Mouse (Mus musculus) right cerebral cortex, adult 18-20 months (tissue): ENCODE data around the gene Afm.

ENCODE experiments used
- DNase-seq: peaks from one replicate; pipeline ENCODE4 v3.0.0; 2022; ENCODE audit warnings: mixed read lengths

The Afm gene

DNA sequence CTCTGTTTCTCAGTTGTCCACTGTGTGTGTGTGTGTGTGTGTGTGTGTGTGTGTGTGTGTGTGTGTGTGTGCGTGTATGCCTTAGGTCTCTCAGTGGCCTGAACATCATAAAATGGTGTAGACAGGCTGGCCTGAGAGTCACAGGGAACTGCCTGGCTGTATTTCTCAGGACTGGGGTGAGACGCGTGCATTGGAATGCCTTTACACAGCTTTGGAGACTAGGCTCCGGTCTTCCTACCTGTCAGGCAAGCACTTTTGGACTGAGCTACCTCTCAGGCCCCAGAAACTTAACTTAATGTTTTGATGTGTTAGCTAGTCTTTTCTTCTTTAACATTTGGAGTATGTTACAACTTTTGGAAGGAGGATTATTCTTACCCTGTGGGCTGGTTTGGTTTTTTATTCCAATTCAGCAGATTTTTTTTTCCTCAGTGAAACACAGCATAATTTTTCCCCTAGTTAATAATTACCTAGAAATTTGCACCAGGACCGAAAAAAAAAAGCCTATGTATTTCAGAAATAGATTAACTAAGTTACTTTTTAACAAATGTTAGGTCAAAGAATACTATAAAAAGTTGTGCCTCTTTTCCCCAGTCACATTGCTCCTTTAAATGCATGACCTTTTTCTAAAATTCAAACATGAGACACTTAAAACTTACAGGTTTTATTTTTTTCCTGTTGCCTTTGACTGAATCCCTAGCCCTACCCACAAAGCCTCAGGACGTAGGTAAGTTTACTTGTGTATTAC lies at the start of gene Afm:
TSS of gene Afm (plus strand) at position 577 of the 745 bp plus-strand sequence.
- DNase-seq = no peak

DNA sequence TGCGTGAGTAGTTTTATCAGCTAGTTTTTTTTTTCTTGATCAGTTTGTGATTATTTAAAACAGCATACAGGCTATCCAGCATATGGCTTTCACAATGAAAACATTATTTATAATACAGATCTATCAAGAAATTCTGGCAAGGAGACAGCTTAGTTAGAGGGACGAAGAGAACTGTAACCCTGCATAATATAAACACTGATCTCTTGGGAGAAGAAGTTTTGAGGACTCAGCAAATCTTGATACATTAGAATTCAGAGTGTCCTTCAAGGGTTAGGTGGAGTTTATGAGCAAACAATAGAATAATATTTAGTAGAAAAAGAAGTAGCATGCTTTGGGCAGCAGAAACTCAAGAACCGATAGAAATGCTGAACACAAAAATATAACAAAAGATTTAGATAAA lies 47.9 kb upstream of the Afm start:
- DNase-seq = no peak

DNA sequence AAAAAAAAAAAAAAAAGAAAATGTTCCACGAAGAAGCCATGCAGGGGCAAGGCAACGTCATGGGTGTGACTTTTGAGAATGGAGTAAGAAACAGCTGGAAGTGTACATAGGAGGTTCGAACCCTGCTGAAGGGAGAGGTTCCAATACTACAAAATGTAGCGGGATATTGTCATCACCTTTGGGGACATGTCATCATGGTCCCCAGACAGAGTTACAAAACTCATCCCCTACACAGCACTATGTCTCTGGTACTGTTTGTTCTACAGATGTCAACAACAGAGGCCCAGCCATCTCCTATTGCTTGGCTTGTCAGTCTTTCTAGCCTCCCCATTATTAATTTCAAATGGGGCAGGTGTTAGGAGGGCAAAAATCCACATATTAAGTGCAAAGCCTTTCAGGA lies 44.8 kb upstream of the Afm start:
- DNase-seq = no peak

DNA sequence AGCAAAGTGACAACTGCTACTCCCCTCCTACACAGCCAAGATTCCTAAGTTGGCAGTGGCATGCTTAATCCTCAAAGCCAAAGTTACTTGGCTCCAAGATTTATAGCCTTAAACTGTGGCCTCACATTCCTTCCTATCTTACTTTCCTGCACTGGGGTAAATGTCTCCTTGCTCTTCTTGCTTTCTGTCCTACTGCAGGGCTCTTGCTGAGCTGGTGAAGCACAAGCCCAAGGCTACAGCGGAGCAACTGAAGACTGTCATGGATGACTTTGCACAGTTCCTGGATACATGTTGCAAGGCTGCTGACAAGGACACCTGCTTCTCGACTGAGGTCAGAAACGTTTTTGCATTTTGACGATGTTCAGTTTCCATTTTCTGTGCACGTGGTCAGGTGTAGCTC lies 44.4 kb upstream of the Afm start:
- DNase-seq = no peak

DNA sequence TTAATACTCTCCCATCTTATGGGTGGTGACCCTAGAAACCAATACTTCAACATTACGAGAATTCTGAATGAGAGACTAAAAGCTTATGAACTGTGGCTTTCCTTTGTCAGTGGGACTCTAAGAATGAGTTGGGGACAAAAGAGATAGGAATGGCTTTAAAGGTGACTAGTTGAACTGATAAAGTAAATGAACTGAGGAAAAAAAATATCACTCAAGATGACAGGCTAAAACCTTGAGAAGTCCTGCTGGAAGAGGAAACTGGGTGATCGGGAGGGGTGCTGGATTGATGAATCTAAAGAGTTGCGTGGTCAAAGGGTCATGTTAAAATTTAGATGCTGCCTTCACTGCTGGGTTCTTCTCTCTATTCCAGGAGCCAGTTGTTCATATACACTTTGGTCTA lies 42.0 kb upstream of the Afm start:
- no peak for DNase-seq

- no peak for DNase-seq
These were observed 41.2 kb upstream of the Afm start for GRCm38 (mm10) chr5:90477308-90478140.

- DNase-seq = no peak
These were observed 39.8 kb upstream of the Afm start for GRCm38 (mm10) chr5:90478886-90479285.

- DNase-seq = no peak
These were observed 33.1 kb upstream of the Afm start for GRCm38 (mm10) chr5:90485597-90485996.

- no peak for DNase-seq
These were observed 30.4 kb upstream of the Afm start for GRCm38 (mm10) chr5:90488323-90488722.

- DNase-seq = no peak
These were observed 28.2 kb upstream of the Afm start, which contains the start of gene Afp for GRCm38 (mm10) chr5:90490518-90490917. Gene Afp, plus strand, starts transcription at chr5:90490737.

- DNase-seq = no peak
These were observed 26.3 kb upstream of the Afm start for GRCm38 (mm10) chr5:90492440-90492839.

DNA sequence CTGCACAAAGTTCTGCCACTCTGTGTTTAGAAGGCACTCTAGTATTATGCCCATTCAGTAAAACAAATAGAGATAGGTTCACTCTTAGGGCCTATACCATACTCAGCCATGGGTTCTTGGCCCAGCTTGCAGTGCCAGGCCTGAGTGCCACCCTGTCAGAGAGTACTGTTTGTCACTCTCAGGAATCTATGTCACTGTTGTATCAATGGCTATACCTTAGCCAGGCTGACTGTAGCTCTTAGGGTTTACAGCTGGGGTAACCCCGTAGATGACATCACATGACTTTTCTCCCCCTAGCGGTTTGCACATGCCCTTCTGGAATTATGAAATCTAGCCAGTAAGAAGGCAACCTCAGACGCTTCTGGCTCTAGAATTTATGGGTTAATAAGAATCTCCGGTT lies 24.4 kb upstream of the Afm start:
- DNase-seq = no peak

DNA sequence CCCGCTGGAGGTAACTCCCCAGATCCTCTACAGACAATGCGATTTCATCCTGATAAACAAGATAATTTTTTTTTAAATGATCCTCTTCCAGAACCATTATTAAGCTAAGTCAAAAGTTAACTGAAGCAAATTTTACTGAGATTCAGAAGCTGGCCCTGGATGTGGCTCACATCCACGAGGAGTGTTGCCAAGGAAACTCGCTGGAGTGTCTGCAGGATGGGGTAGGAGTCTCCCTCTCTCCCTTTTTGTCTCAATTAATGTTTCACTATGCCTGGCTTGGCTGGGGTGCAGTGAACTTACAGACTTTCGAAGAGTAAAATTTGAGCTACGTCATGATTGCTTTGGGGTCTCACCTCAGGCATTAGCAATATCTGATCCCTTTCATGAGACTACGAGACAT lies 19.2 kb upstream of the Afm start:
- peak; percentile 46 for DNase-seq

- peak; percentile 77 for DNase-seq
These were observed 18.0 kb upstream of the Afm start for GRCm38 (mm10) chr5:90500714-90501113.

DNA sequence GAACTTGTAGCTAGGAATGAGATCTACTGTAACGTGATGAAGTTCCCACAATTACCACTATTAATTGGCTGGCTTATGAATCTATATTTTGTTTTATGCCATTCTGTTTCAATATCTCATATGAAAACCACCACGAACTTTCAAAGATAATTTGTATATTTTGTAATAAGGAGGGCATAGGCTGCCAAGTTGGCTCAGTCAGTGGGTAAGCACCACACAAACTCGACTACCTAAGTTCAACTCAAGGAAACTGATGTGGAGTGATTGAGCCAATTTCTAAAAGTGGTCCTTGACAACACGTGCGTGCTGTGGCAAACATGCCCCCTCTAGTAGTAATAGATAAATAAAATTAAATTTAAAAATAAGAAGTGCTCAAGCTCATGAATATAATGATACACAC lies 17.0 kb upstream of the Afm start:
- DNase-seq = no peak

DNA sequence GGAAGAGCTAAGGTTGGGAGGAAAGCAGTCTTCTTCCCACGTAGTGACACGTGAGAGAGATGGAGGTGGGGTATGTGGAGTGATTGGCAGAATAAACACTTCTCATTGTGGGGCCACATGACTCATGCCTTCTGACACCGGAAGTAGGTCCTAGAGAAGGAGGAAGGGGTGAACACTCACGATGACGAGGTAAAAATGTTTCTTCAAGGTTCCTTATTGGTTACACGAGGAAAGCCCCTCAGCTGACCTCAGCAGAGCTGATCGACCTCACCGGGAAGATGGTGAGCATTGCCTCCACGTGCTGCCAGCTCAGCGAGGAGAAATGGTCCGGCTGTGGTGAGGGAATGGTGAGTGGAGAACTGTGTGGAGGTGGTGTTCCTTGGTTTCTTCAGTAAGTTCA lies 14.0 kb upstream of the Afm start:
- no peak for DNase-seq

GRCm38 (mm10) chr5:90506507-90506906 lies 12.2 kb upstream of the Afm start:
- DNase-seq = no peak

GRCm38 (mm10) chr5:90507411-90507949 lies 11.3 kb upstream of the Afm start:
- DNase-seq = no peak

- no peak for DNase-seq
These were observed 8.7 kb upstream of the Afm start for GRCm38 (mm10) chr5:90509828-90510592.

GRCm38 (mm10) chr5:90512288-90512955 lies 6.3 kb upstream of the Afm start:
- DNase-seq = no peak

DNA sequence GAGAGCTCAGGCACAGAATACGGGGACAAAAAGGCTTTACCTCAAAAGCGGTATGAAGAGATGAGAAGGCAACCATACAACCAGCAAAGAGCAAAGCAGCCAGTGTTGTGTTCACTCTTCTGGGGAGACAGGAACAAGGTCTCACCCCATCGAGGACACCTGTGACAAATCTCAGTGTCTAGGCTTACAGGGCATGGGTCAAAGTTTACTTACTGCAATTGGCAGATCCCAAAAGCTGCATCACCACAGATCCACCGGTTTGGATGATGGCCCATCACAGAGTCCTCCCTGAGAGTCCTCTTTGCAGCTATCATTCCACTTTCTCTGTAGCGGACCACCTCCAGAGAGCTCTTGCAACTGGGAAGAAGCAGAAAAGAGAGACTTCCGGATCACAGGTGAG lies 3.2 kb upstream of the Afm start:
- DNase-seq = no peak

DNA sequence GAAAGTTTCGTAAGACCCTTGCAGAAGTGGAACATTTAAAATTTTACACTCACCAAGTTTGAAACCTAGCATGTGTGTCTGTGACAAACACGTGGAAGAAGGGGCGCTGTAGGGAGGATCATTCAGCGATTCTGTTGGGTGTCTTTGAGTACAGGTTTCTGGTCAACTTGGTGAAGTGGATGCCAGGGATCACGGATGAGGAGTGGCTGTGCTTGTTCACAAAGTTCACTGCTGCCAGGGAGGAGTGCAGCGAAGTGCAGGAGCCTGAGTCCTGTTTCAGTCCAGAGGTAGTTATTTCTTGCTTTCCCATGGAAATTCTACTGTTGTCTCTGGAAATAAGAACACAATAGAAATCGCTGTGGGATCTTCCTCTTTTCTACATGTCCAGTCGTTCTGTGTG lies 32.5 kb downstream of the Afm start:
- DNase-seq = no peak

DNA sequence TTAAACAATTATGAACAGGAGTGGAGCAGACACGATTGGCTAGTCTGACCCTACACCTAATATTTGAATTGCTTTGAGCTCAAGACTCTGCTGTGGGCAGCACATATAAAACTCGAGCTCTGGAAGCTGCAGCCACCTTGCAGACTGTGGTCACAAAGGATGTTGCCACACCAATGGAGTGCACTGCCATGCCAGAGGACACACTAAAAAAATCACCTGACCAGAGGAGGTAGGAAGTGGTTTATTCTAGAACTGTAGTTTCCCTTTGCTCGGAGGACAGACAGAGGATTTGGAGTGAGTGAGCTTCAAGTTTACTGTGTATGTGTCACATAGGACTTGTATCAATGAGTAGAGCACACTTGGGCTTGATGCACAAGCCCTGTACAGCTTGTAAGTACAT lies 37.3 kb downstream of the Afm start:
- no peak for DNase-seq
